Mouse (Mus musculus): ENCODE data around the gene Ank. TPM values are rescaled to one million over a fixed set of nuclear protein-coding genes. Genes with fewer than 3 reads are reported as not detected.

The Ank gene
- total RNA-seq, 1 experiment, result 12.0 TPM

- TF ChIP-seq MAFK (IDR thresholded peaks at IDR 0.05; ENCODE audit: insufficient read depth, low read depth, low read length) (no peak), CHD2 (IDR thresholded peaks at IDR 0.05; ENCODE audit: low read depth, low read length) (no peak), ZC3H11A (IDR thresholded peaks at IDR 0.05; ENCODE audit: borderline replicate concordance, low read depth, low read length) (no peak), ZNF384 (IDR thresholded peaks at IDR 0.05; ENCODE audit: low read depth, low read length) (no peak), HCFC1 (IDR thresholded peaks at IDR 0.05; ENCODE audit: borderline replicate concordance, insufficient read depth, low read length) (no peak)
- H3K27ac ChIP-seq (ENCODE audit: insufficient read depth, low read depth, low read length, poor library complexity, severe bottlenecking), result no peak overlapping the region
- no peak overlapping the region for H3K4me3 ChIP-seq (ENCODE audit: insufficient read depth in 1 of 2, low read depth in 1 of 2, low read length in 2 of 2, poor library complexity in 1 of 2, severe bottlenecking in 1 of 2)
- H3K4me1 ChIP-seq (ENCODE audit: control insufficient read depth in 2 of 2, insufficient read depth in 2 of 2, low read length in 2 of 2, poor library complexity in 1 of 2), result no peaks in the 10 kb centered on the region; a peak in 1 of 4 replicates
- H3K9me3 ChIP-seq (ENCODE audit: control insufficient read depth, insufficient read depth, low read depth, low read length), result no peaks in the 10 kb centered on the region
- in situ Hi-C loops (cut with MboI; ENCODE audit: low sequenced_read_pairs in 2 of 2, unreplicated experiment in 2 of 2), result no loop called here
- H3K9ac ChIP-seq (ENCODE audit: insufficient read depth, low read depth, low read length, poor library complexity, severe bottlenecking), result no peak overlapping the region
- no peak for DNase-seq (ENCODE audit: low read depth, low spot score)
- H3K36me3 ChIP-seq (ENCODE audit: control insufficient read depth, insufficient read depth, low read length, poor library complexity, severe bottlenecking), result no peaks in the 10 kb centered on the region
These were observed 36.2 kb upstream of the Ank start for GRCm38 (mm10) chr15:27430241-27430640.

- in situ Hi-C loops (cut with MboI; ENCODE audit: low sequenced_read_pairs in 2 of 2, unreplicated experiment in 2 of 2), result no loop called here
- DNase-seq (ENCODE audit: low read depth, low spot score), result no peak
- H3K9ac ChIP-seq (ENCODE audit: insufficient read depth, low read depth, low read length, poor library complexity, severe bottlenecking), result no peak overlapping the region
These were observed 33.4 kb upstream of the Ank start for GRCm38 (mm10) chr15:27432851-27433615.

GRCm38 (mm10) chr15:27435409-27435808 lies 31.1 kb upstream of the Ank start:
- in situ Hi-C loops (cut with MboI; ENCODE audit: low sequenced_read_pairs in 2 of 2, unreplicated experiment in 2 of 2), result no loop called here
- no peak for DNase-seq (ENCODE audit: low read depth, low spot score)

More at GRCm38 (mm10) chr15:27432851-27433615, 33.4 kb upstream of the Ank start:
- H3K27ac ChIP-seq (ENCODE audit: insufficient read depth, low read depth, low read length, poor library complexity, severe bottlenecking), result no peak overlapping the region
- no peaks in the 10 kb centered on the region for H3K9me3 ChIP-seq (ENCODE audit: control insufficient read depth, insufficient read depth, low read depth, low read length)
- H3K4me3 ChIP-seq (ENCODE audit: insufficient read depth in 1 of 2, low read depth in 1 of 2, low read length in 2 of 2, poor library complexity in 1 of 2, severe bottlenecking in 1 of 2), result no peak overlapping the region
- no peaks in the 10 kb centered on the region; a peak in 1 of 4 replicates for H3K4me1 ChIP-seq (ENCODE audit: control insufficient read depth in 2 of 2, insufficient read depth in 2 of 2, low read length in 2 of 2, poor library complexity in 1 of 2)
- no peaks in the 10 kb centered on the region for H3K36me3 ChIP-seq (ENCODE audit: control insufficient read depth, insufficient read depth, low read length, poor library complexity, severe bottlenecking)
- TF ChIP-seq MAFK (IDR thresholded peaks at IDR 0.05; ENCODE audit: insufficient read depth, low read depth, low read length) (no peak), ZC3H11A (IDR thresholded peaks at IDR 0.05; ENCODE audit: borderline replicate concordance, low read depth, low read length) (no peak), CHD2 (IDR thresholded peaks at IDR 0.05; ENCODE audit: low read depth, low read length) (no peak), HCFC1 (IDR thresholded peaks at IDR 0.05; ENCODE audit: borderline replicate concordance, insufficient read depth, low read length) (no peak), ZNF384 (IDR thresholded peaks at IDR 0.05; ENCODE audit: low read depth, low read length) (no peak)

GRCm38 (mm10) chr15:27436194-27436593 lies 30.3 kb upstream of the Ank start:
- Histone ChIP-seq H3K9ac (ENCODE audit: insufficient read depth, low read depth, low read length, poor library complexity, severe bottlenecking) (no peak overlapping the region), H3K27ac (ENCODE audit: insufficient read depth, low read depth, low read length, poor library complexity, severe bottlenecking) (no peak overlapping the region), H3K36me3 (ENCODE audit: control insufficient read depth, insufficient read depth, low read length, poor library complexity, severe bottlenecking) (no peaks in the 10 kb centered on the region), H3K9me3 (ENCODE audit: control insufficient read depth, insufficient read depth, low read depth, low read length) (no peaks in the 10 kb centered on the region), H3K4me1 (ENCODE audit: control insufficient read depth in 2 of 2, insufficient read depth in 2 of 2, low read length in 2 of 2, poor library complexity in 1 of 2) (no peaks in the 10 kb centered on the region), H3K4me3 (ENCODE audit: insufficient read depth in 1 of 2, low read depth in 1 of 2, low read length in 2 of 2, poor library complexity in 1 of 2, severe bottlenecking in 1 of 2) (no peak overlapping the region)
- TF ChIP-seq MAFK (IDR thresholded peaks at IDR 0.05; ENCODE audit: insufficient read depth, low read depth, low read length) (no peak), ZC3H11A (IDR thresholded peaks at IDR 0.05; ENCODE audit: borderline replicate concordance, low read depth, low read length) (no peak)
- no peak for DNase-seq (ENCODE audit: low read depth, low spot score)
- in situ Hi-C loops (cut with MboI; ENCODE audit: low sequenced_read_pairs in 2 of 2, unreplicated experiment in 2 of 2), result no loop called here

More at GRCm38 (mm10) chr15:27435409-27435808, 31.1 kb upstream of the Ank start:
- no peak overlapping the region for H3K27ac ChIP-seq (ENCODE audit: insufficient read depth, low read depth, low read length, poor library complexity, severe bottlenecking)
- H3K9ac ChIP-seq (ENCODE audit: insufficient read depth, low read depth, low read length, poor library complexity, severe bottlenecking), result no peak overlapping the region
- TF ChIP-seq MAFK (IDR thresholded peaks at IDR 0.05; ENCODE audit: insufficient read depth, low read depth, low read length), result no peak
- TF ChIP-seq ZC3H11A (IDR thresholded peaks at IDR 0.05; ENCODE audit: borderline replicate concordance, low read depth, low read length), result no peak
- no peak for TF ChIP-seq HCFC1 (IDR thresholded peaks at IDR 0.05; ENCODE audit: borderline replicate concordance, insufficient read depth, low read length)
- TF ChIP-seq ZNF384 (IDR thresholded peaks at IDR 0.05; ENCODE audit: low read depth, low read length), result no peak
- no peak for TF ChIP-seq CHD2 (IDR thresholded peaks at IDR 0.05; ENCODE audit: low read depth, low read length)
- no peaks in the 10 kb centered on the region for H3K9me3 ChIP-seq (ENCODE audit: control insufficient read depth, insufficient read depth, low read depth, low read length)
- no peaks in the 10 kb centered on the region for H3K4me1 ChIP-seq (ENCODE audit: control insufficient read depth in 2 of 2, insufficient read depth in 2 of 2, low read length in 2 of 2, poor library complexity in 1 of 2)
- H3K4me3 ChIP-seq (ENCODE audit: insufficient read depth in 1 of 2, low read depth in 1 of 2, low read length in 2 of 2, poor library complexity in 1 of 2, severe bottlenecking in 1 of 2), result no peak overlapping the region
- no peaks in the 10 kb centered on the region for H3K36me3 ChIP-seq (ENCODE audit: control insufficient read depth, insufficient read depth, low read length, poor library complexity, severe bottlenecking)

Data from ES-E14 (cell line).